Mouse (Mus musculus) Muller cell, postnatal 12 days (primary cell): ENCODE results near the gene Ndrg4.
A peak's percentile ranks its signal among the peaks of the same experiment; 100 is the strongest.
"Not testable (repeated sequence)": the region's sequence is repeated elsewhere in the genome, so short reads cannot be mapped to it uniquely, and the experiment has no call there.

ENCODE experiments used
- DNase-seq: peaks from one replicate; pipeline ENCODE4 v3.0.0-alpha.2; 2015; ENCODE audit errors: inconsistent ontology term

The Ndrg4 gene

DNA sequence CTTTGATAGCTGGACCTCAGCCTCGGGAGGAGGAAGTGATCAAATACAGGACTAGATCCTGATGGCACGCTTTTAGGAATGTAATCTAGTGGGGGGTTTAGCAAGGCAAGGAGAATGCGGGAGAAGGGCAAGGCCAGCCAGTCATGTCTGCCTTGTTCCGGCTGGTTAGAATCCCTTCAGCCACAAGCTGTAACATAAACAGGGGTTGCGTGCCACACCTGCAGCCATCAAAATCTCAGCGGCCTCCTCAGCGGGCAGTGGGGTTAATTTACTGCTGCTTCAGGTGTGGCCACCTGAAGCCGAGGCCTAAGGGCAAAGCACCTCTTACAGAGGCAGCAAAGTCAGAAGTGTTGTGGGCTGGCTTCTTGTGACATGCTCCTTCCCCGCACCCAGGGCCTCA is at the start of gene Ndrg4:
TSS of gene Ndrg4 (plus strand) at position 350 of the 400 bp plus-strand sequence.
- DNase-seq, result no peak

DNA sequence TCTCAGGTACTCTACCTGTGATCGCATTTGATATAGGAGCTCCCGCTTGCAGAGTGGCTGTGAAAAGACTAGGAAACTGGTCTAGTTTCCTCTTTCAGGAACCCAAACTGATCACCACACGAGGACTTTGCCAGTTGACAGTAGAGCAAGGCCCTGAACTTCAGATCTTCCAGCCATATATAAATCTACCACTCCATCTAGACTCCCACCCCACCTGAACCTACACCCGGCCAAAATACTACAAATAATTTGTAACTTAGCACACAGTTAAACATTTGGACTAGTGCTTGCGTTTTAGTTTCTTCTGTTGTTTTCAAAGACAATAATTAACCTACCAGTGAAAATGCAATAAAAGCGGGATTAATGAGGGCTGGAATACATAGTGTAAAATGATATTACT is 43.9 kb upstream of the Ndrg4 start:
- no peak for DNase-seq

DNA sequence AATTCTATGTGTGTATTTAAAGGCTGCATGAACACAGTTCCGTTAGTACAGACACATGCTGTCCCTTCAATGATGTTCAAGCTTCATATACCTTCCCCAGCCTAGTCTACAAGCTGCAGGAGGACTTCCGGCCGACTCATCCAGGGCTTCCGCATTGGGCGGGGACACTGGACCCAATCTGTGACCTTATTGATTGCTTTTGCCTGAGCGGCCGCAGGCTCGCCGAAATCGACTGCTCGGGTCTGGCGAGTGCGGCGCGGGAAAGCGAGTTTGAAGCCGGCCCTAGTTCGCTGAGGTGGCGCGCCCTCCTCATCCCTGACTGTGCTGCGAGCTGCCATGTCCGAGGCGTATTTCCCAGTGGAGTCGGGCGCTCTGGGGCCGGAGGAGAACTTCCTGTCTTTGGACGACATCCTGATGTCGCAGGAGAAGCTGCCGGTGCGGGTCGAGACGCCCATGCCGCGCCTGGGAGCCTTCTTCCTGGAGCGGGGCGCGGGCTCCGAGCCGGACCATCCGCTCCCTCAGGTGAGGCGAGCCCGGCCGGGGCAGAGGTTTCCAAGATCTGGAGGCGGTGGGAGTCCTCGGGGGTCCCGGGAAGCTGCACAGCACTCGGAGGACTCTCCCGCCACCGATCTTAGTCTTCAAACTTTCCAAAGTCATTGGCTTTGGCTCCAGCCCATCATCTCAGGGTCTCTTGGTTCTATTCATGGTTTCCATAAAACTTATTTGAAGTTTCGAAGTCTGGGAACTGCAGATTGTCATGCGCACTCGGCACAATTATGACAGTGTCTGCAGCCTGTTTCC is 43.3 kb upstream of the Ndrg4 start, which contains the start of gene Gins3:
TSS of gene Gins3 (plus strand) at position 192 of the 801 bp plus-strand sequence.
- peak; percentile 88 for DNase-seq

DNA sequence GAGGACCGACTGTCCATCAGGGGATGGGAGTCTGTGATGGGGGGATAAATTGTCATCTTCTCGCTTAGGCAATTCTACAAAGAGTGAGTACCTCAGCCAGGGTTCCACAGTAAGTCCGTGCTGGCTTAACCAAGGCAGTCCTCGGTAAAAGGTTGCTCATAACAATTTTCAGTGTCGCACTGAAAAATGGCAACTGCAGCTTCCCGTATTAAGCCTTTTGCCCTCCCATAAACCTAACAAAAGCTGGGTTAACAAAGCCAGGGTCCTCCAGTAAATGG is 42.8 kb upstream of the Ndrg4 start:
- DNase-seq, result no peak

DNA sequence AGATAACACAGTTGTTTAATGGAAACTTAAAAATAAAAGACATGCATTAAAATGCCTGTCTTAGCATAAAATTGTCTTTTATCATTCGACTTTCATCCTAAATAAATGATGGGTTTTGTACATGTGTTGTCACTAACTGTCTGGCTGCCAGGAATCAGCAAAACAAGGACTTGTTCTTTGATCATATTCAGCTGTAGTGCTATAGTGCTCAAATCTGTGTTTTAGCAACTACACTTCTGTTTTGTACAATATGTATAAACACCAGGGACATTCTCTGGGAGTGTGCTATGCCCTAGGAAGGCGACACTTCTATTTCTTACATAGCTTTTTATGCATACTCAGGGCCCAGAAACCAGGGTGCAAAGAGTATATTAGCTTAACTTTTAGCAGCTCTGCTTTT is 31.8 kb upstream of the Ndrg4 start:
- DNase-seq, result no peak

DNA sequence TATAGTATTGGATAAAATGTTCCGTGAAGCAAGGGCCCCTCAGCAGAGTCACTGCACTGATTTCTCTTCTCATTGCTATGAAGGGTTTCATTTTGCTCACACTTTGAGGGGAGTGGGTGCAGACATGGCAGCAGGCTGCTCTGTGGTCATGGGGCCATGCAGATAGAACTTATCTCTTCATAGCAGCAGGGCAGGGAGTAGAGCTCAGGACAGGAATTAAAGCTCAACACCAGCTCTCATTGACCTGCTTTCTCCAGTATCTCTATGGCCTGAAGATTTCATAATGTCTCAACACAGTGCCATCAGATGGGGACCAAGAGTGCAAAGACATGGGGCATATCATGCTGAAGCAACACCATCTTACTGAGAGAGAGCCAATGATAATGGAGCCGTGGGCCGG is 28.5 kb upstream of the Ndrg4 start:
- no peak for DNase-seq

DNA sequence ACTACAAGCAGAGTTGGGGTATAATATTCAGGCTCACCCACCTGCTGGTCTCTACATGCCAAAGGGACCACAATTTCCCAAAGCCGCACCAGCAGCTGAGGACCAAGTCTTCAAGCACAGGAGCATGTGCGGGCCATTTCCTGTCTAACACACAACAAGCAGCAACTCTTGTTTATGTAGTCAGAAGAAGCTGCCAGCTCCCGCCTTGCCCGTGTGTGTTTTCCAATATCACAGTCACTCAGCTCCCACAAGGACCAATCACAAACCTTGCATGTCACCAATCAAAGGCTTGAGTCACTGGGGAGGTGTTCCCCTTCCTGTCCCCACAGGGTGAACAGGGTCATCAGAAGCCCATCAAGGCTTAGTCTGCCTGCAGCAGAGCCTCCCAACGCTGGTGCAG is 23.4 kb upstream of the Ndrg4 start:
- no peak for DNase-seq

DNA sequence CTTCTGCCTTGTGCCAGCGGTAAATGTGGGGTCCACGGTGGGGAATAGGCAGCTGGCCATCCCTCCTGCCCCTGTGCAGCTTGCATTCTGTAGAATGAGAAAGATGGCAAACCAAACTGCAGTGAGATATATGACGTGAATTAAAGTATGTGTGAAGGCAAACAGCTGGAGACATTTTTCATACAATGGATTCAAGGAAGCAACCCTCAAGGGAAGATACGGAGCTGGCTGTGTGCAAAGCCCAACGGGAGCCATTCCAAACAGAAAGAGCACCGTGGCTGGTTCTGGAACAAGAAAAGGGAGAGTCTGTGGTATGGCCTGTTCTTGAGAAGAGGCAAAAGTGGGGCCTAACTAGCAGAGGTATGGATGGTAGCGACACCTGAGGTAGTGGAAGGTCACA is 20.9 kb upstream of the Ndrg4 start:
- DNase-seq, result no peak

DNA sequence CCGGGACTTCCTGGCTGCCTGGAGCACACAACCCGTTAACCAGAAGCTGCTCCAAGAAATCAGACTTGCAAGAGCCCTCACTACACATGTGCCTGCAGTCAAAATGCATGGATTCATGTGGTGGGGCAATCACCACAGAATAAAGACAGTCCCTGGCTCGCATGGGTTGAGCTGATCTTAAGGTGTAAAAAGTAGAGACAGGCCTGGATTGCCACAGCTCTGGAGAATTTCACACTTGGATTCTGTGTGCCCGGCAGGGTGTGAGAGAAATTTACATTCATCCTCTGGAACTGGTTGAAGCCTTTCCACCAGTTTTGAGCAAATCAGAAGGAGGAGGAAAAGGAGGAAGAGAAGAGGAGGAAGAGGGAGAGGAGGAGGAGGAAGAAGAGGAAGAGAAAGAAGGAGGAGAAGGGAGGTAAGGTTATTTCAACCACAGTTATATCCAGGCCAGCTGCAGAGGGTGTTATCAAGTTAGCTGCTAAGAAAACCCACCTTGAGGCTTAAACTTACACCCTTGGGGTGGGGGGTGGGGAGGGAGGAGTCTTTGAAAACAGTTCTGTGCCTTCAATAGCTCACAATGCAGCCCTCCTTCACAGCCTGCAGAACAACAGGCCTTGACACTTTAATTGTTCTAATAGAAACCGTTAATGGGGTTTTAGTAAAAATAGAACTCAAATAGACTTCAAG is 20.3 kb upstream of the Ndrg4 start:
- DNase-seq, result no peak

DNA sequence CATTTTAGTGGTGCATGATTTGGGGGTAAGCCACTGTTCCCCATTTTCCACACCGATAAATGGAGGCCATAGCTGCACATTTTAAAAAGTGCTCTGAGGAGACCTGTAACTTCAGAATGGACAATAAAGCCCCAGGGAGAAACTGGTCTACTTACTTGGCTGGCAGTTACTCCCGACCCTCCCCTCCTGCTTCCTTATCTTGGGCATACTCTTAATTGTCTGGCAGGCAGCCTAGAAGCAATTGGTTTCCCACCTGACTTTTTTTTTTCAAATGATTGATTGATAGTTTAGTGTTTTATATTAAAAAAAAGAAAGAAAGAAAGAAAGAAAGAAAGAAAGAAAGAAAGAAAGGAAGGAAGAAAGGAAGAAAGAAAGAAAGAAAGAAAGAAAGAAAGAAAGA is 19.3 kb upstream of the Ndrg4 start:
- no peak for DNase-seq

DNA sequence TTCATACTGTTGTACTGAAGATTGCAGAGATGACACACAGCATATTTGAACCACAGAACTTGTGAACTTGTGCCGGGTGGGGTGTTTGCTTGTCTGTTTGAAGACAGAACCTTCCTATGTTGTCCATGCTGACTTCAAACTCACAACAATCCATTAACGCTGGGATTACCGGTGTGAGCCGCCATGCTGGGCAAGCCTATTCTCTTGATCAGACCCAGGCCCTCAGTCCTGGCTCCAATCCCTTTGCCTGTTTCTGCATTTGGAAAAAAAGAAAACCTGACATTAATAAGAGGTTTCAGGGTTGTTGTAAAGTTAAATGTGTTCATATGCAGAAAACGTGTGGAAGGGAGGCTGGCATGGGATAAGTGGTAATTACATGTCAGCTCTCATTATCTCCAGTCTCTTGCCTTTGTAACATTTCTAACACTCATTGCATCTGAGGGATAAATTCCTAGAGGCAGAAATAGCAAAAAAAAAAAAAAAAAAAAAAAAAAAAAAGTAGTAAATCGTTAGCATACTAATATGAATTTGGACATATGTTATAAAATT is 16.4 kb upstream of the Ndrg4 start:
- no peak for DNase-seq

DNA sequence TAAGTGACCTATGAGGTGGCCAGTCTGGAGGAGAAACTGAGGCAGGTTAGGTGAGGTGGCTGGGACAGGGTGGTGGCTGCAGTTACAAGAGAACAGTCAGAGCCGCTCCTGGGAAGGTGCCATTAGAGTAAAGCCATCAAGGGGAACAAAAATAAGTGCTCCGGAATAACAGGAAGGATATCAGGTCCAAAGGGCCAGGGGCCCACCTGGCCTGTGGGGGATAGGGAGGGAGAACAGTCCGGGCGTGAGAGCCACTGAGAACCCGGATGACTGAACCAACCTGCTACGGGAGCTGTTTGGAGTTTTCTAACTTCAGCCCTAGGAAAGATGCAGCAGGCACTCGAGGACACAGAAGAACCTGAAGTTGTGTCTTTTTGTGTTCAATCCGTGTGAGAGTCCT is 15.7 kb upstream of the Ndrg4 start:
- DNase-seq, result no peak

DNA sequence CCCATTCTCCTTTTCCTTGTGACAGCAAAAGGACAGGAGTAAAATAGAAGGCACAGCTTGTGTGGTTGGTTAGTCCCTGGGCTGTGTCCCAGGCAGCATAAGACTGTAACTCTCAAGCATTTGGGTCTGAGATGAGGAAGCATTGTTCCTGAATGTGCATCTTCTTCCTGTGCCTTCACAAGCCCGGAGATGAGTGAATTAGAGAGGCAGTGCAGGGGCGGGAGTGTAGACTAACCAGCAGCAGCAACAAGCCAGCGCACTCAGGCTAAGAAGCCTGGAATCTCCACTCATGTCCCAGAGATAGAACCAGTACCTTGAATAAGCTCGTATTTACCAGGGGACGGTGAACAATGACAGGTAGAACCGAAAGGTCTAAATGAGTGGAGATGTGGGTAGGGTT is 15.2 kb upstream of the Ndrg4 start:
- DNase-seq, result no peak

DNA sequence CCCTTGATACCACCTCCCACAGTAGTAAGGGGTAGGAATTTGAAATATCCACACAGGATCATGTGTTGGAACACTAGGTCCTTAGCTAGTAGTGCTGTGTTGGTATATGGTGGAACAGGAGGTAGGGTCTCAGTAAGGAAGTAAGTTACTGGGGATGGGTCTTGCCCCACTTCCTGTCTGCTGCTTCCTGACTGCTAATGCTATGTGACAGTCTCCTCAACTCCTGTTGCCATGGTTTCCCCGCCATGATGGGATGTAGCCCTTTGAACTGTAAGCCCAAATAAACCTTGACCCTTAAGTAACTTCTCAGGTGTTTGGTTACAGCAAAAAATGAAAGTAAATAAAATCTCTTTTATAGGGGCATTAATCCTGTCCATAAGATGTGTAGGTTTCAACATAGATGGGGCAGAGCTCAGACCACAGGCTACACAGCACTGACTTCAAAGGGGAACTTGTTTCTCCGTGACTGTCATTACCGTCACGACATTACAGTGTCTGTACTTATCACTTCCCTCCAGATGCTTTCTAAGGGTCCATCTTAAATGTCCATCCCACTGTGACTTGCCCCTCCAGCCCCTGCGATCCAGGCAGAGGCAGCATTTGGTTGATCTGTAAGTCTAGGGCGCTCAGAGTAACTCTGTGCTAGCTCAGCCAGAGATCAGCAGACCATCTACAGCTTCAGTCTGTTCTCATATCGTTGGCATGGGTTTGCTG is 13.7 kb upstream of the Ndrg4 start:
- no peak for DNase-seq

DNA sequence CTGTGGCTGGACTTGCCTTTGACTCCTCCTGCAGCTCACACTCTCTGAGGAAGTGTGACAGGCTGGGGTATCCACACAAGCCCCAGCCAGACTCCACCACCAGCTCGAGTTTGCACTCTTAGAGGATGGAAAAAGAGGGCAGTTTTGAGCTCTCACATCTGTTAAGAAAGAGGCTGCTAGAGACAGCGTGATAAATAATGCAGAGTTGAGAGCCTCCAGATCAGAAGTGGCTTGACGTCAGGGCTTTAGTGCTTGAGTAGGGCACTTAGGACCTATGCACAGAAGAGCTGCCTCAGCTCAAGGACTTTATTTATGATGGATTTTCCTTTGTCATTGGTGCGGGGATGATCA is 13.2 kb upstream of the Ndrg4 start:
- DNase-seq, result no peak

DNA sequence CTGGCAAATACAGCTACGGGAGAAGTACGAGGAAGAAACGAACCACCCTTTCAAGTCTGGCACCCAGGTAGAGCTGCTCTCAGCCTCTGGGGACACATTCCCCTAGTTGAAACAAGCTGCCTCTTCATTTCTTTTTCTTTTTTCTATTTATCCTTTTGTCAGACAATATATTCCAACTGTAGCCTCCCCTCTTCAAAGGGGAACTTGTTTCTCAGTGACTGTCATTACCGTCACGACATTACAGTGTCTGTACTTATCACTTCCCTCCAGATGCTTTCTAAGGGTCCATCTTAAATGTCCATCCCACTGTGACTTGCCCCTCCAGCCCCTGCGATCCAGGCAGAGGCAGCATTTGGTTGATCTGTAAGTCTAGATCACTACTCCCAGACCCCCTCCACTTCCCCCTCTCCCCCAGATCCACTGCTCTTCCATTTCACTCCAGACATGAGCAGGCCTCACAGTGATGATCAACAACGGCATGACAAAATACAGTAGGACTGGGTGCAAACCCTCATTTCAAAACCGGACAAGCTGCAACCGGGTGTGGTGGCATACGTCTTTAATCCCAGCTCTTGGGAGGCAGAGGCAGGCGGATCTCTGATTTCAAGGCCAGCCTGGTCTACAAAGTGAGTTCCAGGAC is 10.8 kb upstream of the Ndrg4 start:
- DNase-seq, result not testable (repeated sequence)

DNA sequence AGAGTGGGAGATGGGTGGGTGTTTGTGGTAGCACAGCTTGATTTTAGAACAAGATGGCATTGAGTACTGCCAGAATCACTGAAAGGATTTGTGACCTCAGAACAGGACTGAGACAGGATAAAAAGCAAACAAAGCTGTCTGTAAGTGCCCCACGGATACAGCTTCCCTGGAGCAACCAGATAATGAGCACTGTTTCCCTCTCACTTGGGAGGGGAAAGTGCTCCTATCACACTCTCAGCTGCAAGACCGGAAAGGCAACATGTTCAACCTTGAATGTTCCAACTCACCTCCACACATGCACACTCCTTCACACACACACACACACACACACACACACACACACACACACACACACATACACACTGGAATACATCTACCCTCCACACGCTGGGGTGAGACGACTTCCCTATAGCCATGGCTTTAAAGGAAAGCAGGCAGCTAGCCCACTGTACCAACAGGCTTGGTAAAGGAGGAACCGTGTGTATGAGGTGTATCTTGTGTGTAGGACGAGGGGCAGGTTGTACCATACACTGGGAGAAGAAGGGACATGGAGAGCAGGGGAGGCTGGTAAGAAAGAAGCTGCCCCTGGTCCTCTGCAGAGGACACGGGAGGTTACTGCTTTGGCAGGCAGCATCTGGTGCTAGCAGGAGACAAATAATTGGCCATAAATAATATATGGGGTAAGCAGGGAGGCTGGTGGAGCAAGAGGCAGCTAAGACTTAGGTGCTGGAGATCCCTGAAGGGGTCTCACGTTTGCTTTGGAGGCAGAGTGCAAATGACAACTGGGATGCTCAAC is 8.4 kb upstream of the Ndrg4 start:
- DNase-seq, result no peak

DNA sequence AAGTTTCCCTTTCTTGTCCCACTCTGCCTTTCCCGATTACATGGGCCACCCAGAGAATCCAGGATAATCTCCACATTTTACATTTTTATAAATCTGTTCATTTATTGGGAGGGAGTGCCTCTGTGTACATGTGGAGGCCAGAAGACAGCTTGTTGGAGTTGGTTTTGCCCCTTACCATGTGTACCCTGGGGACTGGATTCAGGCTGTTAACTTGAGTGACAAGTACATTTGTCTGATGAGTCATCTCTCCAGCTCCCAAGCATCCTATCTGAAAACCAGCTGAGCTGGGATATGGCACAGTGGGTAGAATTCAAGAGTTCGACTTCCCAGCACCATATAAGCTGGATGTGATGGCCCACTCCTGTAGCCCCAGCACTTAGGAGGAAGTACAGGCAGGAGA is 6.8 kb upstream of the Ndrg4 start:
- DNase-seq, result no peak

DNA sequence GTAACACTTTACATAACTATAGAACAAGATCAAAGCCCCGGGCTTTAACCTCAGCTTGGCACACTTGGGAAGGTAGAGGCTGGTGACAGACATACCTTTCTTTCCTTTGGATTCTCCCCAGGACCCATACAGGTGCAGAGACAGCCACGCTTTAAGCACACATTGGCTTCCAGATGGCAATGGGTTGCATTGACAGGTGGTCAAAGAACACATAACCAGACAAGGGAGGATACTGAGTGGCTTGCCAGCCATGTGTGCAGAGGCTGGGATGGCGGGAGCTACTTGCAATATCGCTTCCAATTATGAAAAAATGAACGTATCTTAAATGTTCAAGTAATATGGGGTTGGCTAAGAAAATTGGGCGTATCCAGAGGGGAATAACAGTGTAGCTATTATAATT is 4.9 kb upstream of the Ndrg4 start:
- DNase-seq, result no peak

DNA sequence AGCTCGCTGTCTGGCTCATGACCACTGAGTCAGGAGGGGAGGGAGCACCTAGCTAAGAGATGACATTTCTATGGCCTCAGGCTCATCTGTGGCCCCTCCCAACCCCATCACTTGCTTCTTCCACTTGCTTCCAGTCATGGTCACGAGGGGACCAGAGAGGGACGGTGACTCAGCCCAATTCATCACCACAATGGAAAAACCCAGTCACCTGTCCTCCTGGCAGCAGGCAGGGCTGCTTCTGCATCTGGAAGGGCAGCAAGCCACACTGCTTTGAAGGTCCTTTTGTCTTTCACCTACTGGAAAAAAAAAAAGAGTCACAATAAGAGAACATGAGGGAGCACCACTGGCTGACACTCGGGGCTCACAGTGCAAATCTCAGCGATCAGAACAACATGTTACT is 4.0 kb upstream of the Ndrg4 start:
- no peak for DNase-seq

DNA sequence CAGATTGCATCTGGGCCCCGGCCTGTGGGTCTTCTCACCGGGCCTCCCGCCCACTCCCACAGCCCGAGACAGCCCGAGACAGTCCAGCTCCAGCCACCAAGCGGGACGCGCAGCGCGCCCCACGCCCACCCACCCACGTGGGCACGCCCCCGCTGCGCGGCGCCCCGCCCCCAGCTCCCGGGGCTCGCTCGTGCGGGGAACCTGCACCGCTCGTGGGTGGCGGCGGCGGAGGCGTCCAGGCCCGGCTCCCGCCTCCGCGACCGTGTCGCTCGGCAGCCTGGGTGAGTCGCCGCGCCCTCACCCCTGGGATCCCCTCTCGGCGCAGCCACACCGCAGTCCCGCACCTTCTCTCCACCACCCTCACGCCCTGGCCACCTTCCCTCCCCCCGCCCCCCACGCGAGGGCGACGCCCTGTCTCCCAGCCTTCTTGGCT is 827 bp downstream of the Ndrg4 start:
- no peak for DNase-seq
